In genomic region chr8:88184914-88185313, GRCm38 (mm10) we compare ENCODE assay signal across 18 mouse cellular contexts. TPM values are rescaled to one million over a fixed set of nuclear protein-coding genes. Genes with fewer than 3 reads are reported as not detected.
A peak's percentile ranks its signal among the peaks of the same experiment; 100 is the strongest.
DNase-seq lines count a peak whose midpoint lies in the region; ATAC-seq lines count a peak whose summit lies in the region.
"Had no signal": no experiment of that assay in that cellular context is flagged by ENCODE, and none has a peak within 500 bp of the region (broad histone marks: within the 10 kb centered on the region; RNA-seq: fewer than 3 reads in every experiment).

No protein-coding gene starts in this region.

- peak; percentile 58 for DNase-seq in heart, adult 11 months
- DNase-seq in heart, adult 9 months (ENCODE audit: low spot score in 2 of 2) = no peak
- peak; percentile 52 for DNase-seq in heart, embryonic 10.5 days (ENCODE audit: low spot score)
- DNase-seq: adrenal gland, adult 2 months; adrenal gland, adult 8-10 months; adrenal gland, postnatal 10 days; adrenal gland, postnatal 14 days; adrenal gland, postnatal 25 days; adrenal gland, postnatal 36 days; B cell, adult 2 months; cerebellum, adult 11 months; cerebellum, adult 11-12 months; cerebellum, adult 18-20 months had no signal

- H3K4me3 ChIP-seq in heart, embryonic 10.5 days = no peak overlapping the region
- no peak overlapping the region for H3K4me3 ChIP-seq in heart, embryonic 11.5 days (ENCODE audit: low read depth, low read length)

- no peaks in the 10 kb centered on the region for H3K27me3 ChIP-seq in heart, embryonic 10.5 days (ENCODE audit: insufficient read depth, poor library complexity, severe bottlenecking)
- no peaks in the 10 kb centered on the region for H3K27me3 ChIP-seq in heart, embryonic 11.5 days (ENCODE audit: control insufficient read depth, insufficient read depth, low read length)
- H3K27me3 ChIP-seq: Patski had no signal

- WGBS in heart, embryonic 10.5 days = 73% methylated on average over 1 of the region's 1 CpGs
- 76% methylated on average over 1 of the region's 1 CpGs for WGBS in heart, embryonic 11.5 days (ENCODE audit: insufficient replicate concordance)

- H3K4me2 ChIP-seq in heart, embryonic 11.5 days = no peak overlapping the region

- ATAC-seq in heart, embryonic 11.5 days (replicated peaks; ENCODE audit: insufficient number of reproducible peaks, low FRiP score, low TSS enrichment) = no peak
- ATAC-seq: activated CD4-positive, CD25-positive, alpha-beta regulatory T cell, adult 4 months; CD4-positive, CD25-positive, alpha-beta regulatory T cell, adult 4 months; Patski had no signal

- H3K9me3 ChIP-seq in heart, embryonic 10.5 days = no peaks in the 10 kb centered on the region
- H3K9me3 ChIP-seq in heart, embryonic 11.5 days (replicated peaks; ENCODE audit: control insufficient read depth, low read length) = no peaks in the 10 kb centered on the region
- H3K9me3 ChIP-seq: G1E had no signal

- no peak overlapping the region for H3K27ac ChIP-seq in heart, embryonic 10.5 days
- H3K27ac ChIP-seq in heart, embryonic 11.5 days (ENCODE audit: low read depth, low read length) = no peak overlapping the region

- no peaks in the 10 kb centered on the region for H3K4me1 ChIP-seq in heart, embryonic 10.5 days
- H3K4me1 ChIP-seq in heart, embryonic 11.5 days (ENCODE audit: control insufficient read depth, insufficient read depth, low read length) = no peaks in the 10 kb centered on the region

- no peak overlapping the region for H3K9ac ChIP-seq in heart, embryonic 11.5 days (ENCODE audit: low read depth, low read length)

- H3K36me3 ChIP-seq in heart, embryonic 10.5 days = no peaks in the 10 kb centered on the region
- no peaks in the 10 kb centered on the region for H3K36me3 ChIP-seq in heart, embryonic 11.5 days (ENCODE audit: control insufficient read depth, insufficient read depth, low read length)
- H3K36me3 ChIP-seq: G1E had no signal

RNA-seq across cellular contexts. Expression of gene Tent4b, which starts 14.1 kb away (rescaled TPM):
- 7.0 and 11.3 TPM in 2 replicates for polyA plus RNA-seq in heart, embryonic 10.5 days (2016; fragmentation: Nextera tagmentation; extraction: Ambion mirVana)
- 8.5 and 9.7 TPM in 2 replicates for polyA plus RNA-seq in heart, embryonic 11.5 days (2014; fragmentation: Nextera tagmentation; extraction: Ambion mirVana)

RNA-seq across cellular contexts. Expression of gene Heatr3, which starts 47.3 kb away (rescaled TPM):
- 40.0 and 46.3 TPM in 2 replicates for polyA plus RNA-seq in heart, embryonic 10.5 days (2016; fragmentation: Nextera tagmentation; extraction: Ambion mirVana)
- polyA plus RNA-seq in heart, embryonic 11.5 days (2014; fragmentation: Nextera tagmentation; extraction: Ambion mirVana) = 34.1 and 35.8 TPM in 2 replicates

Comparison
In these comparisons a context has a peak if more than half of its experiments do, and no peak if none do; other contexts are left out.
1. DNase-seq: peak in heart, adult 11 months (single experiment) and heart, embryonic 10.5 days (single experiment); none in heart, adult 9 months (0 of 2).